Mouse (Mus musculus) cerebellum, adult 2 months (tissue): ENCODE measurements at regions not wholly inside any gene's neighbourhood (a gene's known extent, or its start where the extent isn't known, plus 50 kb on each side); places are given as distances from the start of the nearest gene placed in this dataset.
A peak's percentile ranks its signal among the peaks of the same experiment; 100 is the strongest.

Source experiments
- DNase-seq, 2 experiments: peaks; one replicate each; pipeline ENCODE4 v3.0.0; 2021
- H3K27ac ChIP-seq: fragments of 200-500 bp; 2 replicates; pipeline ENCODE4 v1.5.1; 2012; ENCODE audit warnings: low read length, control low read depth, inconsistent platforms; ENCODE audit not compliant: insufficient read depth
- H3K27me3 ChIP-seq: fragments of 200-500 bp; 2 replicates; pipeline ENCODE4 v1.6.1; 2012; ENCODE audit warnings: inconsistent platforms, mild to moderate bottlenecking, low read length, moderate library complexity; ENCODE audit not compliant: control insufficient read depth, insufficient read depth
- H3K4me1 ChIP-seq: fragments of 200-500 bp; 2 replicates; pipeline ENCODE4 v1.6.1; 2011; ENCODE audit warnings: low read length; ENCODE audit not compliant: control insufficient read depth, insufficient read depth
- H3K4me3 ChIP-seq: fragments of 200-500 bp; replicated peaks from 2 replicates; pipeline ENCODE3; 2011; ENCODE audit warnings: mild to moderate bottlenecking, low read depth, low read length, control low read depth; ENCODE audit not compliant: insufficient read depth
- CTCF ChIP-seq: fragments of 200-500 bp; IDR thresholded peaks from 2 replicates; pipeline ENCODE4 v1.5.1; 2011; ENCODE audit warnings: low read depth, mild to moderate bottlenecking, control low read depth, low read length, moderate library complexity, borderline replicate concordance; ENCODE audit not compliant: insufficient read depth
- POLR2A ChIP-seq: fragments of 200-500 bp; IDR thresholded peaks from 2 replicates; pipeline ENCODE4 v1.6.1; 2011; ENCODE audit warnings: low read length, control low read depth, borderline replicate concordance; ENCODE audit not compliant: insufficient read depth
- WGBS: fragments of 180-500 bp; shearing (Covaris S2); methylation state at CpG from one replicate; pipeline ENCODE4 v1.1.7; 2018; 5-methylcytosine and 5-hydroxymethylcytosine counted together

- WGBS = 85% methylated on average over 1 of the region's 1 CpGs
- Histone ChIP-seq H3K4me3 (no peak overlapping the region), H3K4me1 (no peaks in the 10 kb centered on the region), H3K27ac (no peak overlapping the region), H3K27me3 (no peaks in the 10 kb centered on the region)
- DNase-seq = no peak
- TF ChIP-seq CTCF = no peak
Measured at GRCm38 (mm10) chr8:101366722-101367121, 1418.7 kb downstream of the Cdh11 start.

GRCm38 (mm10) chr8:101350848-101351247 is 1434.6 kb downstream of the Cdh11 start:
- 57% methylated on average over 5 of the region's 5 CpGs for WGBS
- DNase-seq = no peak
- TF ChIP-seq CTCF (no peak), POLR2A (no peak)
- H3K4me1 ChIP-seq = no peaks in the 10 kb centered on the region
- no peaks in the 10 kb centered on the region for H3K27me3 ChIP-seq
- H3K4me3 ChIP-seq = no peak overlapping the region
- H3K27ac ChIP-seq = no peak overlapping the region

GRCm38 (mm10) chr8:101349736-101350135 is 1435.7 kb downstream of the Cdh11 start:
- H3K4me1 ChIP-seq = no peaks in the 10 kb centered on the region
- 72% methylated on average over 1 of the region's 1 CpGs for WGBS
- no peaks in the 10 kb centered on the region for H3K27me3 ChIP-seq
- no peak for TF ChIP-seq CTCF
- no peak for TF ChIP-seq POLR2A
- no peak overlapping the region for H3K4me3 ChIP-seq
- no peak overlapping the region for H3K27ac ChIP-seq
- DNase-seq = no peak

GRCm38 (mm10) chr8:101329290-101329689 is 1456.2 kb downstream of the Cdh11 start:
- 13% methylated on average over 2 of the region's 2 CpGs for WGBS
- TF ChIP-seq POLR2A (no peak), CTCF (no peak)
- DNase-seq = no peak

GRCm38 (mm10) chr8:101328780-101329179 is 1456.7 kb downstream of the Cdh11 start:
- 52% methylated on average over 4 of the region's 4 CpGs for WGBS
- TF ChIP-seq CTCF = no peak
- no peak for TF ChIP-seq POLR2A

More at GRCm38 (mm10) chr8:101329290-101329689, 1456.2 kb downstream of the Cdh11 start:
- H3K4me3 ChIP-seq = no peak overlapping the region
- H3K27ac ChIP-seq = no peak overlapping the region
- no peaks in the 10 kb centered on the region for H3K4me1 ChIP-seq
- H3K27me3 ChIP-seq = no peaks in the 10 kb centered on the region

GRCm38 (mm10) chr8:101298571-101298970 is 1486.9 kb downstream of the Cdh11 start:
- no peak overlapping the region for H3K4me3 ChIP-seq
- WGBS = 8% methylated on average over 2 of the region's 2 CpGs
- no peak for TF ChIP-seq POLR2A
- no peak for TF ChIP-seq CTCF

More at GRCm38 (mm10) chr8:101328780-101329179, 1456.7 kb downstream of the Cdh11 start:
- DNase-seq = no peak
- H3K4me3 ChIP-seq = no peak overlapping the region
- H3K27ac ChIP-seq = no peak overlapping the region
- no peaks in the 10 kb centered on the region for H3K4me1 ChIP-seq
- H3K27me3 ChIP-seq = no peaks in the 10 kb centered on the region

GRCm38 (mm10) chr8:101290031-101290430 is 1495.4 kb downstream of the Cdh11 start:
- Histone ChIP-seq H3K4me3 (no peak overlapping the region), H3K4me1 (no peaks in the 10 kb centered on the region), H3K27ac (no peak overlapping the region), H3K27me3 (no peaks in the 10 kb centered on the region)
- 35% methylated on average over 2 of the region's 2 CpGs for WGBS
- no peak for DNase-seq
- TF ChIP-seq CTCF = no peak
- TF ChIP-seq POLR2A = no peak

More at GRCm38 (mm10) chr8:101298571-101298970, 1486.9 kb downstream of the Cdh11 start:
- no peaks in the 10 kb centered on the region for H3K4me1 ChIP-seq
- no peaks in the 10 kb centered on the region for H3K27me3 ChIP-seq
- DNase-seq = peak in 1 of 2 experiments; percentile 24
- H3K27ac ChIP-seq = no peak overlapping the region

GRCm38 (mm10) chr8:101242632-101243031 is 1542.8 kb downstream of the Cdh11 start:
- TF ChIP-seq CTCF (no peak), POLR2A (no peak)
- no peaks in the 10 kb centered on the region for H3K4me1 ChIP-seq
- no peak for DNase-seq
- H3K27me3 ChIP-seq = no peaks in the 10 kb centered on the region
- no peak overlapping the region for H3K4me3 ChIP-seq
- WGBS = 27% methylated on average over 2 of the region's 2 CpGs
- H3K27ac ChIP-seq = no peak overlapping the region

GRCm38 (mm10) chr8:101241854-101242253 is 1543.6 kb downstream of the Cdh11 start:
- Histone ChIP-seq H3K4me3 (no peak overlapping the region), H3K27me3 (no peaks in the 10 kb centered on the region), H3K4me1 (no peaks in the 10 kb centered on the region), H3K27ac (no peak overlapping the region)
- DNase-seq = no peak
- no peak for TF ChIP-seq POLR2A
- no peak for TF ChIP-seq CTCF
- WGBS = 87% methylated on average over 4 of the region's 4 CpGs
